Mouse (Mus musculus) forebrain, embryonic 14.5 days (tissue): ENCODE data around the gene Actr5. TPM values are rescaled to one million over a fixed set of nuclear protein-coding genes. Genes with fewer than 3 reads are reported as not detected.

ENCODE experiments used
- ATAC-seq: fragments of 200-750 bp; cut with Nextera tagmentation; 2 replicates; pipeline ENCODE4 v1.8.0; 2017; ENCODE audit warnings: mild to moderate bottlenecking, moderate library complexity
- DNase-seq: peaks from one replicate; pipeline ENCODE4 v3.0.0-alpha.2; 2015; ENCODE audit warnings: low spot score
- H3K27ac ChIP-seq: fragments of 300-500 bp; sonication (generic); 2 replicates; pipeline ENCODE4 v1.5.1; 2014; ENCODE audit warnings: low read depth, mild to moderate bottlenecking, control low read depth, low read length, moderate library complexity
- H3K27me3 ChIP-seq: fragments of 300-500 bp; sonication (generic); replicated peaks from 2 replicates; pipeline ENCODE4 v1.6.1; 2014; ENCODE audit warnings: low read length, control low read depth, mixed read lengths; ENCODE audit not compliant: control insufficient read depth, insufficient read depth
- H3K36me3 ChIP-seq: fragments of 300-500 bp; sonication (generic); 2 replicates; pipeline ENCODE4 v1.6.1; 2014; ENCODE audit warnings: low read length, control low read depth; ENCODE audit not compliant: control insufficient read depth, insufficient read depth
- H3K4me1 ChIP-seq: fragments of 300-500 bp; sonication (generic); 2 replicates; pipeline ENCODE4 v1.6.1; 2014; ENCODE audit warnings: antibody characterized with exemption, low read length, control low read depth; ENCODE audit not compliant: control insufficient read depth, insufficient read depth
- H3K4me2 ChIP-seq: fragments of 300-500 bp; sonication (generic); 2 replicates; pipeline ENCODE4 v1.6.1; 2014; ENCODE audit warnings: mild to moderate bottlenecking, control low read depth, low read length
- H3K4me3 ChIP-seq: fragments of 300-500 bp; sonication (generic); 2 replicates; pipeline ENCODE4 v1.5.1; 2014; ENCODE audit warnings: low read depth, low read length, control low read depth
- H3K9ac ChIP-seq: fragments of 300-500 bp; sonication (generic); 2 replicates; pipeline ENCODE4 v1.6.1; 2014; ENCODE audit warnings: mild to moderate bottlenecking, low read length, control low read depth, moderate library complexity
- H3K9me3 ChIP-seq: fragments of 300-500 bp; sonication (generic); replicated peaks from 2 replicates; pipeline ENCODE4 v1.6.1; 2016; ENCODE audit warnings: low read length, control low read depth, mixed read lengths; ENCODE audit not compliant: control insufficient read depth
- WGBS: fragments of 180-500 bp; shearing (Covaris S2); extraction: QIAGEN DNeasy Blood & Tissue Kit; methylation state at CpG from one replicate; pipeline ENCODE4 v1.1.7; 2014; 5-methylcytosine and 5-hydroxymethylcytosine counted together
- polyA plus RNA-seq: library from polyadenylated mRNA; unstranded; fragments of >200 nt; fragmentation: Nextera tagmentation; extraction: Ambion mirVana; gene quantifications from 2 replicates; pipeline ENCODE4 v1.2.1, GENCODE M21; 2014

Gene Actr5
- polyA plus RNA-seq, 1 experiment from 2014 or later: 10.4 TPM

- no peak for ATAC-seq
- WGBS: under 1% methylated on average over 26 of the region's 30 CpGs
- no peak for DNase-seq
These were observed 13.4 kb upstream of the Actr5 start for GRCm38 (mm10) chr2:158611326-158611719.

GRCm38 (mm10) chr2:158611726-158612670, 12.7 kb upstream of the Actr5 start:
- ATAC-seq (no peak), DNase-seq (no peak)
- Histone ChIP-seq H3K27me3 (peaks cover 80% of the 10 kb centered on the region), H3K27ac (peak overlapping the region; percentile 88), H3K4me1 (no peaks in the 10 kb centered on the region), H3K4me2 (peak overlapping the region; percentile 55), H3K9ac (peak overlapping the region; percentile 85), H3K36me3 (0 out of 2 replicates have a peak, but pooled peaks cover 4% of the 10 kb centered on the region), H3K4me3 (peak overlapping the region; percentile 47), H3K9me3 (no peaks in the 10 kb centered on the region)
- WGBS: 3% methylated on average over 30 of the region's 30 CpGs

More at GRCm38 (mm10) chr2:158611326-158611719, 13.4 kb upstream of the Actr5 start:
- H3K27ac ChIP-seq: peak overlapping the region; percentile 88
- H3K9me3 ChIP-seq: no peaks in the 10 kb centered on the region
- H3K4me1 ChIP-seq: 0 out of 2 replicates have a peak, but pooled peaks cover under 1% of the 10 kb centered on the region
- H3K36me3 ChIP-seq: 0 out of 2 replicates have a peak, but pooled peaks cover 4% of the 10 kb centered on the region
- H3K27me3 ChIP-seq: peaks cover 74% of the 10 kb centered on the region
- peak overlapping the region; percentile 55 for H3K4me2 ChIP-seq
- peak overlapping the region; percentile 47 for H3K4me3 ChIP-seq
- peak overlapping the region; percentile 85 for H3K9ac ChIP-seq

GRCm38 (mm10) chr2:158612671-158613250, 11.9 kb upstream of the Actr5 start:
- no peak for DNase-seq
- peak overlapping the region; percentile 55 for H3K4me2 ChIP-seq
- no peak for ATAC-seq
- H3K27ac ChIP-seq: peak overlapping the region; percentile 74; the same call in 1 of the 2 replicates
- peak overlapping the region; percentile 85 for H3K9ac ChIP-seq
- H3K4me1 ChIP-seq: no peaks in the 10 kb centered on the region
- 5% methylated on average over 10 of the region's 10 CpGs for WGBS
- peaks cover 81% of the 10 kb centered on the region for H3K27me3 ChIP-seq
- H3K4me3 ChIP-seq: peak overlapping the region; percentile 47
- no peaks in the 10 kb centered on the region for H3K9me3 ChIP-seq
- 0 out of 2 replicates have a peak, but pooled peaks cover 4% of the 10 kb centered on the region for H3K36me3 ChIP-seq

DNA sequence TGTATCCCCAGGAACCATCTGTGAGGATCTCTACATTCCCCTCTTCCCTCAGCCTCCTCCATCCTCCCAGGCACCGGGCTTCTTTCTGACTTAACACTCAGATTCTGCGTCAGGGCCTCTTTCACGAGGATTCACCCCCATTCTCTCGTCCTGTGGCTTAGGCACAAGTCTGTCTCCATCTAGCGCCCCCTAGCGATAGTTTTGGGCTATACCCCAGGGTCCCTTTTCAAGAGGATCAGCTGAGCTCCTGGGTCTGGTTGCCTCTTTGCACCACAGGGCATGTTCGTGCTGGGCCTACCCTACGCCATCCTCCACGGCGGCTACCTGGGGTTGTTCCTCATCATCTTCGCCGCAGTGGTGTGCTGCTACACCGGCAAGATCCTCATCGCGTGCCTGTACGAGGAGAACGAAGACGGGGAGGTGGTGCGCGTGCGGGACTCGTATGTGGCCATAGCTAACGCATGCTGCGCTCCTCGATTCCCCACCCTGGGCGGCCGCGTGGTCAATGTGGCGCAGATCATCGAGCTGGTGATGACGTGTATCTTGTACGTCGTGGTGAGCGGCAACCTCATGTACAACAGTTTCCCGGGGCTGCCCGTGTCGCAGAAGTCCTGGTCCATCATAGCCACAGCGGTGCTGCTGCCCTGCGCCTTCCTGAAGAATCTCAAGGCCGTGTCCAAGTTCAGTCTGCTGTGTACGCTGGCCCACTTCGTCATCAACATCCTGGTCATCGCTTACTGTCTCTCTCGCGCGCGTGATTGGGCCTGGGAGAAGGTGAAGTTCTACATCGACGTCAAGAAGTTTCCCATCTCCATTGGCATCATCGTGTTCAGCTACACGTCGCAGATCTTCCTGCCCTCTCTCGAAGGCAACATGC, 10.9 kb upstream of the Actr5 start:
- peak; percentile 93 for DNase-seq
- Histone ChIP-seq H3K27ac (peak overlapping the region; percentile 74), H3K36me3 (0 out of 2 replicates have a peak, but pooled peaks cover 4% of the 10 kb centered on the region), H3K9me3 (no peaks in the 10 kb centered on the region), H3K4me1 (no peaks in the 10 kb centered on the region), H3K4me2 (peak overlapping the region; percentile 55), H3K9ac (peak overlapping the region; percentile 85), H3K4me3 (peak overlapping the region; percentile 47), H3K27me3 (peaks cover 82% of the 10 kb centered on the region)
- 4% methylated on average over 53 of the region's 53 CpGs for WGBS
- ATAC-seq: peak; percentile 50

DNA sequence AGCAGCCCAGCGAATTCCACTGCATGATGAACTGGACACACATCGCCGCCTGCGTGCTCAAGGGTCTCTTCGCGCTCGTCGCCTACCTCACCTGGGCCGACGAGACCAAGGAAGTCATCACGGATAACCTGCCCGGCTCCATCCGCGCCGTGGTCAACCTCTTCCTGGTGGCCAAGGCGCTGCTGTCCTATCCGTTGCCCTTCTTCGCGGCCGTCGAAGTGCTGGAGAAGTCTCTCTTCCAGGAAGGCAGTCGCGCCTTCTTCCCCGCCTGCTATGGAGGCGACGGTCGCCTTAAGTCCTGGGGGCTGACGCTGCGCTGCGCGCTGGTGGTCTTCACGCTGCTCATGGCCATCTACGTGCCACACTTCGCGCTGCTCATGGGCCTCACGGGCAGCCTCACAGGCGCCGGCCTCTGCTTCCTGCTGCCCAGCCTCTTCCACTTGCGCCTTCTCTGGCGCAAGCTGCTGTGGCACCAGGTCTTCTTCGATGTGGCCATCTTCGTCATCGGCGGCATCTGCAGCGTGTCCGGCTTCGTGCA, 10.2 kb upstream of the Actr5 start:
- DNase-seq (no peak), ATAC-seq (no peak)
- H3K4me2 ChIP-seq: peak overlapping the region; percentile 55
- peaks cover 75% of the 10 kb centered on the region for H3K27me3 ChIP-seq
- H3K4me3 ChIP-seq: peak overlapping the region; percentile 47
- no peaks in the 10 kb centered on the region for H3K4me1 ChIP-seq
- H3K27ac ChIP-seq: peak overlapping the region; percentile 27
- 2% methylated on average over 47 of the region's 47 CpGs for WGBS
- H3K9ac ChIP-seq: peak overlapping the region; percentile 85
- H3K9me3 ChIP-seq: no peaks in the 10 kb centered on the region
- 0 out of 2 replicates have a peak, but pooled peaks cover 4% of the 10 kb centered on the region for H3K36me3 ChIP-seq

DNA sequence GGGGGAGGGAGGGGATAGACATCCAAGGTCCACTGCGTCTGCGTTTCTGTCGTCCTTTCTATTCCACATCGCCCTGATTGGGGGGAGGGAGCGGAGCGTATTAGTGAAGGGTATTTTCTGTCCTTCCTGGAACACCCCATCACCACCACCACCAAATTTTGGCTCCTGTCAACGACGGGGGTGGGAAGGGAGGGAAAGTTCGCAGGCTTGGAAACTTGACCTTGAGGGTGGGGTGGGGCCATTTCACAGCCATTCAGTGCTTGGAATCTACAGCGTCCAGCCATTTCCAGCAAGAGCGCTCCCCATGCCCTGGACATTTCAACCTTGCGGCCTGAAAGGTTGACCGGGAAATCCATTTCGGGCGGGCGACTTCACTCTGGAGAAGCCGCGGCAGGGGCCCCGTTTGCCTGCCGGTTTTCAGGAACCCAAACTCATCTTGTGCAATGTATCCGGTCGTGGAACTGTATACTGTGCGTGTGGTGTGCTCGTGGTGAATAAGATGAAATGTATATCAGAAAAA, 9.5 kb upstream of the Actr5 start:
- ATAC-seq (no peak), DNase-seq (no peak)
- WGBS: 3% methylated on average over 24 of the region's 24 CpGs
- Histone ChIP-seq H3K4me3 (peak overlapping the region; percentile 47), H3K36me3 (0 out of 2 replicates have a peak, but pooled peaks cover 4% of the 10 kb centered on the region), H3K27me3 (peaks cover 71% of the 10 kb centered on the region), H3K9me3 (no peaks in the 10 kb centered on the region), H3K4me2 (peak overlapping the region; percentile 55), H3K4me1 (no peaks in the 10 kb centered on the region), H3K9ac (peak overlapping the region; percentile 85), H3K27ac (no peak overlapping the region; the same call in 1 of the 2 replicates)

GRCm38 (mm10) chr2:158615702-158616101, 9.0 kb upstream of the Actr5 start:
- Histone ChIP-seq H3K4me3 (peak overlapping the region; percentile 47), H3K27ac (peak overlapping the region; percentile 71), H3K9ac (peak overlapping the region; percentile 85), H3K4me2 (peak overlapping the region; percentile 55), H3K36me3 (0 out of 2 replicates have a peak, but pooled peaks cover 4% of the 10 kb centered on the region), H3K9me3 (no peaks in the 10 kb centered on the region), H3K4me1 (no peaks in the 10 kb centered on the region), H3K27me3 (peaks cover 66% of the 10 kb centered on the region)
- 4% methylated on average over 13 of the region's 13 CpGs for WGBS
- ATAC-seq (no peak), DNase-seq (no peak)

DNA sequence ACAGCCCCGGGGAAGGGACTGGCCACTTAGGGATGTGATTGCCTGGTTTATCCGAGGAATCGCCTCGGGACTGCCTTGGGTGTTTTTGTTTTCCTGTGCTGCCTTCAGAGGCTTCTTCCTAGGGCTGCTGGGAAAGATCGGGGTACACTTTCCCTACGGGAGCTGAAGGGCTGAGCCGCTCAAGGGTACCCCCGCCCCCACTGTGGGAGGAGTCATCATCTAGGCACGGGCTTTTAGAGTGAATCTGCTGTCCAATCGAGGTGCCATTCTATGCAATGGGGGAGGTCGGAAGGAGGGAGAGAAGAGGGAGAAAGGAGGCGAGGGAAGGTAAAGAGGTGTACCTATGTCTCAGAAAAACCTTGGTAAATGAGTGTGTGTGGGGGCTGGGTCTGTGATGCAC, 8.4 kb upstream of the Actr5 start:
- WGBS: 2% methylated on average over 12 of the region's 12 CpGs

More for the DNA sequence above, 8.4 kb upstream of the Actr5 start:
- Histone ChIP-seq H3K36me3 (0 out of 2 replicates have a peak, but pooled peaks cover 4% of the 10 kb centered on the region), H3K9me3 (no peaks in the 10 kb centered on the region), H3K27ac (peak overlapping the region; percentile 71), H3K27me3 (peaks cover 61% of the 10 kb centered on the region), H3K4me2 (peak overlapping the region; percentile 55), H3K9ac (peak overlapping the region; percentile 85), H3K4me1 (no peaks in the 10 kb centered on the region), H3K4me3 (peak overlapping the region; percentile 47)
- ATAC-seq (peak; percentile 51), DNase-seq (peak; percentile 79)
